Mouse (Mus musculus) embryonic fibroblast, embryonic 13.5 days (primary cell): ENCODE data around the gene Gtdc1. TPM values are rescaled to one million over a fixed set of nuclear protein-coding genes. Genes with fewer than 3 reads are reported as not detected.

Experiments
- H3K27ac ChIP-seq: 2 replicates; pipeline ENCODE4 v1.5.1; 2012; ENCODE audit warnings: low read length, control low read depth, inconsistent platforms; ENCODE audit not compliant: insufficient read depth
- H3K4me1 ChIP-seq: 2 replicates; pipeline ENCODE4 v1.6.1; 2011; ENCODE audit warnings: low read length; ENCODE audit not compliant: control insufficient read depth, insufficient read depth
- H3K4me3 ChIP-seq: 2 replicates; pipeline ENCODE4 v1.5.1; 2011; ENCODE audit warnings: mild to moderate bottlenecking, control low read depth, low read length; ENCODE audit not compliant: insufficient read depth
- CTCF ChIP-seq: IDR thresholded peaks from 2 replicates; pipeline ENCODE4 v1.5.1; 2011; ENCODE audit warnings: mild to moderate bottlenecking, control low read depth, low read length, moderate library complexity, borderline replicate concordance; ENCODE audit not compliant: insufficient read depth
- POLR2A ChIP-seq: IDR thresholded peaks from 2 replicates; pipeline ENCODE4 v1.6.1; 2011; ENCODE audit warnings: low read depth, mild to moderate bottlenecking, control low read depth, low read length, moderate library complexity
- polyA plus RNA-seq: library from polyadenylated mRNA; stranded (reverse); fragments of >200 nt; gene quantifications from 2 replicates; pipeline ENCODE4 v1.2.4, GENCODE M21; 2011; ENCODE audit warnings: low read depth; ENCODE audit not compliant: missing spikeins, insufficient read length

Gtdc1 gene
- polyA plus RNA-seq, 1 experiment, result 28.9 TPM

DNA sequence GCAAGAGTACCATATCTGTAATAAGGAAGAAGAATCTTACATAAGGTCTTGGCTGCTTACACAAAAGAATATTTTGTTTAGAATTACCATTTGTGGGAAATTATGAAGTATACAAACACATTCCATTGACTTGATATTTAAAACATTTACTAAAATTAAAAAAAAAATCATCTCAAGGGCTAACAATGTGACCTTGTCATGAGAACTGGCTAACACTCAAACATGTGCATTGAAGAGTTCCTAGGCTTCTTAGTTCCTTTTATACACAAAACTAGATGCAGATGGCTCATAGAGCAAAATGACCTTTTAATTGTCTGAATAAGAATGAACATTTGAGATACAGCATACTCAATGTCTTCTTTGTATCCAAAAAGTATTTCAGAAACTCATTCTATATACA is 344.0 kb downstream of the Gtdc1 start:
- no peak for TF ChIP-seq CTCF
- TF ChIP-seq POLR2A, result no peak
- no peak overlapping the region for H3K27ac ChIP-seq
- H3K4me1 ChIP-seq, result no peaks in the 10 kb centered on the region
- no peak overlapping the region for H3K4me3 ChIP-seq

DNA sequence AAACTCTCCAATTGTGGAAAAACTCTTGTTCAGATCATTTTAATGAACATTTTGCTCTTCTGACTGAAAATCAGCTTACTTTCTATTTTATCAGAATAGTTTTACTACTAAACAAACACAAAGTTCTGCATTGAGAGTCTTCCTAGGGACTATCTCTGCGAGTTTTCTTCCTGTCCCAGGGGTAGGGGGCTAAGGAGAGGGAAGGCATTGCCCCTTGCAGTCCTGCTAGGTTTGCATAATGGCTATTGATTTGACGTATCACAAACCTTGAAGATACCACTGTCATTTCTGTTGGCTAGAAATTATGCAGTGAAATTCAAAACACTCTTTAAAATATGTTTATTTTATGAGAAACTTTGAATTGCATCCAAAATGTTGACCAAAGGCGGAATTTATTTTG is 355.6 kb downstream of the Gtdc1 start:
- Histone ChIP-seq H3K27ac (no peak overlapping the region), H3K4me1 (peaks cover 4% of the 10 kb centered on the region), H3K4me3 (no peak overlapping the region)
- TF ChIP-seq CTCF (no peak), POLR2A (no peak)

DNA sequence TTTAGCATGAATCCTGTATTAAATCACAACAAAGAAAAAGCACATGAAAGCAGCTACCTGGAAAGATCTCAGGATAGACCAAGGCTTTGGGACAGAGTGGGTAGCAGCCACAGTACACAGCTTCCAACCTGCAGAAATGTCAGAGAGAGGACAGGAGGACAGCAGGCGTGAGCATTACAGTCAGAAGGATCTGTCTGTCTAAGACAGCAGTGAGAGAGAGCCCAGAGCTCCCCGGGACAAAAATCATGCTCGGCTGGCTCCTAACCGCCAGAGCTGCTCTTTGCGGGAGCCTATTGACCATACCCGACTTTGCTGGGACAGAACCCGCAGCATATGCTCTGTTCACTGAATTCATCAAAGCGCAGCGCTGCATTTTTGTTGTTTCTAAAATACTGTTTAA is 356.3 kb downstream of the Gtdc1 start:
- Histone ChIP-seq H3K4me1 (peaks cover 4% of the 10 kb centered on the region), H3K27ac (no peak overlapping the region), H3K4me3 (no peak overlapping the region)
- TF ChIP-seq CTCF (no peak), POLR2A (no peak)

DNA sequence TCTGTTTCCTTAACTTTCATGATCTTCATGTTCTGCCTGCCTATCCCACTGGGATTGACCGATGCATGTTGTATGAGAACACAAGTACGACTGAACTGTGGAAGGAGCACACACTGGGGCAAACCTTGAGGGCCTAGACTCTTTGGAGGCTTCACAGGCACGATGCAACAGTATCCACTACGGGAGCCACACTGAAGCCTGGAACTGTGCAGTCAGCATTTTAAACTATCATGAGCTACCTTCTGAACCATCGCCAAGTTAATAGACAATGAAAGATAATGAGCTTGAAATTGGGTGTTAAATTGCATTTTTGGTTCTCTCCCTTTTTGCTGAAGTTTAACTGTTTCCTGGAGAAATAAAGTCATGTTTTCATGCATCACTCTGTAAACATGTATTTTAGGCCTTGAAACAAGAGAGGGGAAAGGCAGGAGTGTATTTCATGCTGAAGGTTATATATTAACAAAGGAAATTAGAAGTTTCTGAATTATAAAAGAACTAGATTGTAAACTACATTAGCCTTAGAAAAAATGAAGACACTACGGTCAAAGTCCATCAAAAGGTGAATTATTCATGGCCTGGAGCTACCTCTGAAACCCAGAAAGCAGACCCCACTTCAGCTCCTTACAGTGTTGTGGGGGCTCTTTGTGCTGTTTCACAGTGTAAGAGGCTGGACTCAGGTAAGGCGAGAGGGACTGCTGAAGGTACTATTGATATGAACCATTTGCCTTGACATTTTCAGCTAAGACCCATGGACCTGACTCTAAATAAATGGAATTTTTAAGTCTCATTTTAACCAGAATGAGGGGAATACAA is 358.1 kb downstream of the Gtdc1 start:
- Histone ChIP-seq H3K4me3 (no peak overlapping the region), H3K4me1 (peaks cover 4% of the 10 kb centered on the region), H3K27ac (no peak overlapping the region)
- TF ChIP-seq CTCF (no peak), POLR2A (no peak)

GRCm38 (mm10) chr2:44564776-44565692 is 362.4 kb downstream of the Gtdc1 start:
- Histone ChIP-seq H3K4me3 (no peak overlapping the region), H3K4me1 (no peaks in the 10 kb centered on the region; the same call in 1 of the 2 replicates), H3K27ac (no peak overlapping the region)
- TF ChIP-seq POLR2A, result no peak
- no peak for TF ChIP-seq CTCF

GRCm38 (mm10) chr2:44561789-44562188 is 365.7 kb downstream of the Gtdc1 start:
- Histone ChIP-seq H3K27ac (no peak overlapping the region), H3K4me1 (peaks cover 9% of the 10 kb centered on the region), H3K4me3 (no peak overlapping the region)
- TF ChIP-seq CTCF, result no peak
- no peak for TF ChIP-seq POLR2A

DNA sequence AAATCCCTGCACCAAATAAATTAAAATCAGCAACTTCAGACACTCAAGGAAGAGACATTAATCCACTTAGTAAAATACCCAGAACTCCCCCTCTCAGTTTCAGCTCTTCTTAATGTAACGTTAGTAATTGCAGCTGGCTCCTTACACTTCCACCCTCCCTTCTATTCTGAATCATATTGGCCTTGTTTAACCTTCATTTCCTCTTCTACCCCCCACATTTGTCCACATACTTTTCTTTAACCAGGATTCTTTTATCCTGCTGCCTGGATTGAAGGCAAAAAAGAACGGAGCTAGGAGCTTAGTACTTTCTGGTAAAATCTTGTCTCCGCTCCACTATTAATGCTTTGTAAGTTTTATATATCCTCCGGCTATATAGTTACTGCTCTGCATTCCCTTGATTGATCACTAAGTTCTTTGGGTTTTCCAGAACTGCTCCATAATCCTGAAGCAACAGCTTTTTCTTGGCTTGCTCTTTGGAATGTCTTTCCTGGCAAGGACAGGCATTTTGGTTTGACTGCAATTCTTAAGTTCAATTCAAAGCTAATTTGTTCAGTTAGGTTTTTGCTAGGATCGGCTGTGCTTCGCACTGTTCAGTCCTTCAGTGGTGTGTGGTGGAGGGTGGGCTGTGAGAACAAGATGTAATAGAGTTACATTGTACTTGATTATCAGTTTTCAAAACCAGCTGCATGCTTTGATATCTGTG is 368.1 kb downstream of the Gtdc1 start:
- H3K4me1 ChIP-seq, result peaks cover 9% of the 10 kb centered on the region
- H3K27ac ChIP-seq, result peak overlapping the region; percentile 80
- TF ChIP-seq POLR2A (no peak), CTCF (no peak)
- no peak overlapping the region for H3K4me3 ChIP-seq

- no peak overlapping the region for H3K4me3 ChIP-seq
- H3K4me1 ChIP-seq, result peaks cover 9% of the 10 kb centered on the region
- H3K27ac ChIP-seq, result peak overlapping the region; percentile 80
- TF ChIP-seq CTCF (no peak), POLR2A (no peak; the same call in 1 of the 2 replicates)
These were observed 369.7 kb downstream of the Gtdc1 start for GRCm38 (mm10) chr2:44557669-44558281.
